Mouse (Mus musculus): ENCODE results near the gene Tspan7. TPM values are rescaled to one million over a fixed set of nuclear protein-coding genes. Genes with fewer than 3 reads are reported as not detected.

The Tspan7 gene
- total RNA-seq (2012; rRNA removed) (not detected in 2 replicates), polyA plus RNA-seq (2012; ENCODE audit: insufficient read depth in 1 of 2, insufficient read length in 2 of 2, low read depth in 1 of 2, low replicate concordance in 2 of 2, missing spikeins in 1 of 2) (not detected)

DNA sequence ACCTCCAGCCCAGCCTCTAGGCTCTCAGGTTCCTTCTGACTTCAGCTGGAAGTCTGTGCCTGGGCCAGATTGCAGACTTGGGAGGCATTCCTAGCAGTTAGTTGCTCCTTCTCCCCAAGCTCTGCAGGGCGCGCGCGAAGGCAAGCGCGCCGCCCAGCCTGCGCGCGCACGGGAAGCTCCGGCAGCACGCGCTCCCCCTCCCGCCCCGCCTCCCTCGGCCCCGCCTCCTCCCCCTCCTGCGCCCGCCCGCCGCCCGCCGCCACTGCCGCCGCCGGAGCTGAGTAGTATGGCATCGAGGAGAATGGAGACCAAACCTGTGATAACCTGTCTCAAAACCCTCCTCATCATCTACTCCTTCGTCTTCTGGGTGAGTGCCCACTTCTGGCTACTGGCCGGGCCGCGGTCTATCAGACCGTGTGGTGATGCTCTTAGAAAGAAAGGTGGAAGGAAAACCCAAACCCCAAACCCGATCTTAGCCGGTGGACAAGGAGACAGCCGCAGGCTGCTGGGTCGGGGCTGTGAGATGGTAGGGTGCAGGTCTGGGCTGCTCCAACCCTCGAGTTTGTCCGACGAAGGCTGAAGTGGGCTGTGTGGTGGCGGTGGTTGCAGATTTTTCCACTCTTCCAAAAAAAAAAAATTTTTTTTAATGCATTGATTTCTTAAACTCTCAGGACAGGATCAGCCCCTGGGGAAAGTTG is at the start of gene Tspan7:
Gene Tspan7, plus strand, starts transcription at position 287 of the 698 bp plus-strand sequence.
- Histone ChIP-seq H3K36me3 (ENCODE audit: control insufficient read depth in 1 of 2, insufficient read depth in 2 of 2, low read length in 2 of 2) (no peaks in the 10 kb centered on the region), H3K9me3 (replicated peaks; ENCODE audit: insufficient read depth, low read length) (no peaks in the 10 kb centered on the region), H3K27me3 (ENCODE audit: control insufficient read depth in 1 of 2, insufficient read depth in 2 of 2, low read length in 2 of 2) (no peaks in the 10 kb centered on the region), H3K4me3 (ENCODE audit: control insufficient read depth in 1 of 2, insufficient read depth in 1 of 2, low read depth in 2 of 2, low read length in 2 of 2) (no peak within 1 kb of the TSS), H3K79me2 (ENCODE audit: control insufficient read depth, insufficient read depth, low read length, poor library complexity) (no peaks in the 10 kb centered on the region), H3K27ac (ENCODE audit: control insufficient read depth, low read depth, low read length) (no peak within 1 kb of the TSS), H3K4me1 (ENCODE audit: control insufficient read depth in 1 of 2, insufficient read depth in 2 of 2, low read length in 2 of 2) (no peaks in the 10 kb centered on the region), H3K9ac (ENCODE audit: control insufficient read depth, low read depth, low read length, poor library complexity, severe bottlenecking) (no peak within 1 kb of the TSS)
- DNase-seq (ENCODE audit: low read depth, low spot score), result no peak
- TF ChIP-seq USF1 (IDR thresholded peaks at IDR 0.05; ENCODE audit: low read depth, low read length) (no peak), EP300 (IDR thresholded peaks at IDR 0.05; ENCODE audit: low read depth in 1 of 2, low read length in 2 of 2) (no peak), MYB (IDR thresholded peaks at IDR 0.05; ENCODE audit: low read depth, low read length) (no peak), POLR2A (IDR thresholded peaks at IDR 0.05; ENCODE audit: control insufficient read depth in 1 of 2, insufficient read depth in 1 of 2, low read depth in 1 of 2, low read length in 2 of 2, poor library complexity in 1 of 2) (no peak), ETS1 (IDR thresholded peaks at IDR 0.05; ENCODE audit: low read depth, low read length) (no peak), ZMIZ1 (IDR thresholded peaks at IDR 0.05; ENCODE audit: low read depth, low read length) (no peak), GATA1 (IDR thresholded peaks at IDR 0.05; ENCODE audit: low read depth, low read length) (no peak), ZC3H11A (IDR thresholded peaks at IDR 0.05; ENCODE audit: low read depth, low read length) (no peak), NRF1 (IDR thresholded peaks at IDR 0.05; ENCODE audit: insufficient read depth, low read depth, low read length, poor library complexity, severe bottlenecking) (no peak), MAZ (IDR thresholded peaks at IDR 0.05; ENCODE audit: low read depth, low read length) (no peak), TBP (IDR thresholded peaks at IDR 0.05; ENCODE audit: low read depth, low read length) (no peak), POLR2AphosphoS5 (IDR thresholded peaks at IDR 0.05; ENCODE audit: borderline replicate concordance, low read depth, low read length) (no peak), MYC (IDR thresholded peaks at IDR 0.05; ENCODE audit: low read depth, low read length) (no peak), BHLHE40 (IDR thresholded peaks at IDR 0.05; ENCODE audit: borderline replicate concordance, low read depth, low read length) (no peak), MAX (IDR thresholded peaks at IDR 0.05; ENCODE audit: low read length) (no peak), SMC3 (IDR thresholded peaks at IDR 0.05; ENCODE audit: low read depth, low read length) (no peak)

GRCm38 (mm10) chrX:10449323-10449980 is 35.5 kb upstream of the Tspan7 start:
- Histone ChIP-seq H3K79me2 (ENCODE audit: control insufficient read depth, insufficient read depth, low read length, poor library complexity) (no peaks in the 10 kb centered on the region), H3K36me3 (ENCODE audit: control insufficient read depth in 1 of 2, insufficient read depth in 2 of 2, low read length in 2 of 2) (no peaks in the 10 kb centered on the region), H3K4me1 (ENCODE audit: control insufficient read depth in 1 of 2, insufficient read depth in 2 of 2, low read length in 2 of 2) (no peaks in the 10 kb centered on the region), H3K4me3 (ENCODE audit: control insufficient read depth in 1 of 2, insufficient read depth in 1 of 2, low read depth in 2 of 2, low read length in 2 of 2) (no peak overlapping the region), H3K27me3 (ENCODE audit: control insufficient read depth in 1 of 2, insufficient read depth in 2 of 2, low read length in 2 of 2) (no peaks in the 10 kb centered on the region), H3K27ac (ENCODE audit: control insufficient read depth, low read depth, low read length) (no peak overlapping the region), H3K9ac (ENCODE audit: control insufficient read depth, low read depth, low read length, poor library complexity, severe bottlenecking) (no peak overlapping the region), H3K9me3 (replicated peaks; ENCODE audit: insufficient read depth, low read length) (no peaks in the 10 kb centered on the region)
- DNase-seq (ENCODE audit: low read depth, low spot score), result no peak
- TF ChIP-seq TCF12 (IDR thresholded peaks at IDR 0.05; ENCODE audit: low read depth, low read length) (no peak), RAD21 (IDR thresholded peaks at IDR 0.05; ENCODE audit: low read depth, low read length) (no peak), NELFE (IDR thresholded peaks at IDR 0.05; ENCODE audit: low read depth, low read length) (no peak), MAFK (IDR thresholded peaks at IDR 0.05; ENCODE audit: borderline replicate concordance, low read depth, low read length) (no peak), RCOR1 (IDR thresholded peaks at IDR 0.05; ENCODE audit: low read depth, low read length) (no peak), GABPA (IDR thresholded peaks at IDR 0.05; ENCODE audit: low read depth, low read length) (no peak), GATA1 (IDR thresholded peaks at IDR 0.05; ENCODE audit: low read depth, low read length) (no peak), USF1 (IDR thresholded peaks at IDR 0.05; ENCODE audit: low read depth, low read length) (no peak), EP300 (IDR thresholded peaks at IDR 0.05; ENCODE audit: low read depth in 1 of 2, low read length in 2 of 2) (no peak), UBTF (IDR thresholded peaks at IDR 0.05; ENCODE audit: borderline replicate concordance, insufficient read depth, low read depth, low read length) (no peak), NRF1 (IDR thresholded peaks at IDR 0.05; ENCODE audit: insufficient read depth, low read depth, low read length, poor library complexity, severe bottlenecking) (no peak), ZC3H11A (IDR thresholded peaks at IDR 0.05; ENCODE audit: low read depth, low read length) (no peak), CHD2 (IDR thresholded peaks at IDR 0.05; ENCODE audit: low read length) (no peak)
